Mouse (Mus musculus) heart, embryonic 14.5 days (tissue): ENCODE measurements around the gene Usp29. TPM values are rescaled to one million over a fixed set of nuclear protein-coding genes. Genes with fewer than 3 reads are reported as not detected.

Source experiments
- ATAC-seq: fragments of 200-750 bp; cut with Nextera tagmentation; 2 replicates; pipeline ENCODE4 v1.8.0; 2017; ENCODE audit warnings: low read depth, moderate TSS enrichment; ENCODE audit not compliant: insufficient number of reproducible peaks, insufficient read depth, low FRiP score
- H3K27ac ChIP-seq, 2 experiments: fragments of 200-500 bp in 1 of 2; fragments of 300-500 bp in 1 of 2; sonication (generic) in 1 of 2; replicated peaks in 1 of 2; 2 replicates each; pipeline ENCODE4 v1.5.1; 2012 to 2014; ENCODE audit warnings: low read depth in 2 of 2, low read length in 2 of 2, control low read depth in 1 of 2, mild to moderate bottlenecking in 1 of 2, mixed read lengths in 1 of 2; ENCODE audit not compliant: control insufficient read depth in 1 of 2, insufficient read depth in 1 of 2
- H3K27me3 ChIP-seq: fragments of 300-500 bp; sonication (generic); 2 replicates; pipeline ENCODE4 v1.6.1; 2014; ENCODE audit warnings: mild to moderate bottlenecking, low read length, control low read depth; ENCODE audit not compliant: control insufficient read depth, insufficient read depth
- H3K36me3 ChIP-seq: fragments of 300-500 bp; sonication (generic); 2 replicates; pipeline ENCODE4 v1.6.1; 2014; ENCODE audit warnings: mild to moderate bottlenecking, control low read depth, low read length, mixed read lengths; ENCODE audit not compliant: control insufficient read depth, insufficient read depth
- H3K4me1 ChIP-seq, 2 experiments: fragments of 200-500 bp in 1 of 2; fragments of 300-500 bp in 1 of 2; sonication (generic) in 1 of 2; 2 replicates each; pipeline ENCODE4 v1.6.1; 2012 to 2014; ENCODE audit warnings: low read length in 2 of 2, control low read depth in 1 of 2, mixed read lengths in 1 of 2; ENCODE audit not compliant: control insufficient read depth in 2 of 2, insufficient read depth in 2 of 2
- H3K4me2 ChIP-seq: fragments of 300-500 bp; sonication (generic); 2 replicates; pipeline ENCODE4 v1.6.1; 2014; ENCODE audit warnings: mild to moderate bottlenecking, low read length
- H3K4me3 ChIP-seq, 2 experiments: fragments of 200-500 bp in 1 of 2; fragments of 300-500 bp in 1 of 2; sonication (generic) in 1 of 2; 2 replicates each; pipeline ENCODE4 v1.5.1; 2012 to 2014; ENCODE audit warnings: low read length in 2 of 2, mild to moderate bottlenecking in 2 of 2, control low read depth in 1 of 2, low read depth in 1 of 2, moderate library complexity in 1 of 2; ENCODE audit not compliant: control insufficient read depth in 1 of 2, insufficient read depth in 1 of 2
- H3K9ac ChIP-seq: fragments of 300-500 bp; sonication (generic); 2 replicates; pipeline ENCODE4 v1.6.1; 2014; ENCODE audit warnings: mild to moderate bottlenecking, low read length
- H3K9me3 ChIP-seq: fragments of 300-500 bp; sonication (generic); 2 replicates; pipeline ENCODE4 v1.6.1; 2016; ENCODE audit warnings: low read length, control low read depth; ENCODE audit not compliant: control insufficient read depth
- WGBS: fragments of 180-500 bp; shearing (Covaris S2); extraction: QIAGEN DNeasy Blood & Tissue Kit; methylation state at CpG from one replicate; pipeline ENCODE4 v1.1.7; 2014; 5-methylcytosine and 5-hydroxymethylcytosine counted together
- polyA plus RNA-seq: library from polyadenylated mRNA; unstranded; fragments of >200 nt; fragmentation: Nextera tagmentation; extraction: Ambion mirVana; gene quantifications from 2 replicates; pipeline ENCODE4 v1.2.1, GENCODE M21; 2014

Gene Usp29
- polyA plus RNA-seq, 1 experiment from 2014 or later, result 7.7 TPM

GRCm38 (mm10) chr7:6837926-6838554 lies 107.7 kb downstream of the Usp29 start:
- no peaks in the 10 kb centered on the region for H3K9me3 ChIP-seq
- H3K36me3 ChIP-seq, result no peaks in the 10 kb centered on the region
- H3K9ac ChIP-seq, result no peak overlapping the region
- ATAC-seq, result no peak
- 44% methylated on average over 9 of the region's 9 CpGs for WGBS
- H3K4me1 ChIP-seq, result no peaks in the 10 kb centered on the region; a peak in 2 of 4 replicates
- no peak overlapping the region for H3K27ac ChIP-seq
- no peak overlapping the region for H3K4me3 ChIP-seq
- no peak overlapping the region for H3K4me2 ChIP-seq
- no peaks in the 10 kb centered on the region for H3K27me3 ChIP-seq

- Histone ChIP-seq H3K27me3 (no peaks in the 10 kb centered on the region), H3K4me2 (no peak overlapping the region), H3K4me1 (no peaks in the 10 kb centered on the region), H3K27ac (no peak overlapping the region), H3K9me3 (no peaks in the 10 kb centered on the region), H3K36me3 (no peaks in the 10 kb centered on the region), H3K4me3 (no peak overlapping the region), H3K9ac (no peak overlapping the region)
- WGBS, result 65% methylated on average over 5 of the region's 5 CpGs
- ATAC-seq, result no peak
Observed at GRCm38 (mm10) chr7:6840860-6841259, 110.5 kb downstream of the Usp29 start.

- no peaks in the 10 kb centered on the region for H3K27me3 ChIP-seq
- no peak for ATAC-seq
- no peaks in the 10 kb centered on the region for H3K36me3 ChIP-seq
- no peak overlapping the region for H3K4me3 ChIP-seq
- H3K4me2 ChIP-seq, result no peak overlapping the region
- H3K9me3 ChIP-seq, result no peaks in the 10 kb centered on the region
- H3K27ac ChIP-seq, result no peak overlapping the region
- no peak overlapping the region for H3K9ac ChIP-seq
- H3K4me1 ChIP-seq, result 0 out of 4 replicates have a peak, but pooled peaks cover 0 to 2% of the 10 kb centered on the region in 2 experiments
- 59% methylated on average over 3 of the region's 3 CpGs for WGBS
Observed at GRCm38 (mm10) chr7:6849495-6849894, 119.1 kb downstream of the Usp29 start.

- no peak overlapping the region for H3K9ac ChIP-seq
- H3K27ac ChIP-seq, result no peak overlapping the region
- no peaks in the 10 kb centered on the region for H3K36me3 ChIP-seq
- H3K27me3 ChIP-seq, result no peaks in the 10 kb centered on the region
- H3K4me1 ChIP-seq, result 0 out of 4 replicates have a peak, but pooled peaks cover 0 to 2% of the 10 kb centered on the region in 2 experiments
- WGBS, result 79% methylated on average over 3 of the region's 3 CpGs
- ATAC-seq, result no peak
- no peaks in the 10 kb centered on the region for H3K9me3 ChIP-seq
- no peak overlapping the region for H3K4me3 ChIP-seq
- no peak overlapping the region for H3K4me2 ChIP-seq
Observed at GRCm38 (mm10) chr7:6850321-6850720, 119.9 kb downstream of the Usp29 start.

- WGBS, result 82% methylated on average over 6 of the region's 6 CpGs
- H3K4me1 ChIP-seq, result 0 out of 4 replicates have a peak, but pooled peaks cover 0 to 2% of the 10 kb centered on the region in 2 experiments
- no peak overlapping the region for H3K9ac ChIP-seq
- ATAC-seq, result no peak
- no peak overlapping the region for H3K4me3 ChIP-seq
- no peaks in the 10 kb centered on the region for H3K9me3 ChIP-seq
- no peak overlapping the region for H3K4me2 ChIP-seq
- no peaks in the 10 kb centered on the region for H3K36me3 ChIP-seq
- no peak overlapping the region for H3K27ac ChIP-seq
- no peaks in the 10 kb centered on the region for H3K27me3 ChIP-seq
Observed at GRCm38 (mm10) chr7:6851256-6851655, 120.9 kb downstream of the Usp29 start.

- H3K36me3 ChIP-seq, result no peaks in the 10 kb centered on the region
- no peaks in the 10 kb centered on the region for H3K27me3 ChIP-seq
- ATAC-seq, result no peak
- H3K4me1 ChIP-seq, result 0 out of 4 replicates have a peak, but pooled peaks cover 0 to 2% of the 10 kb centered on the region in 2 experiments
- H3K4me2 ChIP-seq, result no peak overlapping the region
- WGBS, result 46% methylated on average over 5 of the region's 5 CpGs
- H3K9ac ChIP-seq, result no peak overlapping the region
- no peak overlapping the region for H3K27ac ChIP-seq
- no peaks in the 10 kb centered on the region for H3K9me3 ChIP-seq
- no peak overlapping the region for H3K4me3 ChIP-seq
Observed at GRCm38 (mm10) chr7:6851717-6852503, 121.5 kb downstream of the Usp29 start.

- H3K36me3 ChIP-seq, result no peaks in the 10 kb centered on the region
- no peak for ATAC-seq
- no peaks in the 10 kb centered on the region for H3K9me3 ChIP-seq
- no peaks in the 10 kb centered on the region for H3K27me3 ChIP-seq
- H3K4me3 ChIP-seq, result no peak overlapping the region
- WGBS, result 84% methylated on average over 10 of the region's 10 CpGs
- H3K9ac ChIP-seq, result no peak overlapping the region
- H3K27ac ChIP-seq, result no peak overlapping the region
- H3K4me1 ChIP-seq, result peaks cover 3 to 4% of the 10 kb centered on the region in 2 experiments; a peak in 2 of 4 replicates
- no peak overlapping the region for H3K4me2 ChIP-seq
Observed at GRCm38 (mm10) chr7:6855613-6856405, 125.4 kb downstream of the Usp29 start.
